Mouse (Mus musculus) liver, embryonic 15.5 days (tissue): ENCODE measurements around the gene Cd44. TPM values are rescaled to one million over a fixed set of nuclear protein-coding genes. Genes with fewer than 3 reads are reported as not detected.

ENCODE experiments used
- polyA plus RNA-seq: library from polyadenylated mRNA; unstranded; fragments of >200 nt; fragmentation: Nextera tagmentation; extraction: Ambion mirVana; gene quantifications from 2 replicates; pipeline ENCODE4 v1.2.1, GENCODE M21; 2015

Cd44 gene
- polyA plus RNA-seq, 1 experiment from 2014 or later, result 15.5 TPM

Other genes with a start within 250 kb of the Cd44 start
- 1.1 and 1.7 TPM in 2 replicates for gene Slc1a2, start 243.0 kb downstream of the Cd44 start, polyA plus RNA-seq
- 19.8 and 20.1 TPM in 2 replicates for gene Pdhx, start 171.8 kb upstream of the Cd44 start, polyA plus RNA-seq
- gene Apip, start 172.0 kb upstream of the Cd44 start, polyA plus RNA-seq, result 36.0 and 37.3 TPM in 2 replicates